Mouse (Mus musculus) intestine, embryonic 14.5 days (tissue): ENCODE results near the gene Arl8a. TPM values are rescaled to one million over a fixed set of nuclear protein-coding genes. Genes with fewer than 3 reads are reported as not detected.

ENCODE experiments used
- ATAC-seq: fragments of 200-750 bp; cut with Nextera tagmentation; replicated peaks from 2 replicates; pipeline ENCODE4 v1.8.0; 2017; ENCODE audit warnings: low read depth, moderate number of reproducible peaks, moderate TSS enrichment, moderate library complexity; ENCODE audit not compliant: low FRiP score, low TSS enrichment
- DNase-seq: peaks from one replicate; pipeline ENCODE4 v3.0.0-alpha.2; 2018; ENCODE audit warnings: low spot score
- H3K27ac ChIP-seq: fragments of 300-500 bp; sonication (generic); 2 replicates; pipeline ENCODE4 v1.5.1; 2014; ENCODE audit warnings: low read depth, mild to moderate bottlenecking, control low read depth
- H3K27me3 ChIP-seq: fragments of 300-500 bp; sonication (generic); replicated peaks from 2 replicates; pipeline ENCODE4 v1.6.1; 2014; ENCODE audit warnings: low read length, control low read depth; ENCODE audit not compliant: control insufficient read depth, insufficient read depth
- H3K36me3 ChIP-seq: fragments of 300-500 bp; sonication (generic); 2 replicates; pipeline ENCODE4 v1.6.1; 2014; ENCODE audit warnings: low read length, control low read depth; ENCODE audit not compliant: control insufficient read depth, insufficient read depth
- H3K4me1 ChIP-seq: fragments of 300-500 bp; sonication (generic); replicated peaks from 2 replicates; pipeline ENCODE4 v1.6.1; 2014; ENCODE audit warnings: low read length, control low read depth, mixed read lengths; ENCODE audit not compliant: control insufficient read depth, insufficient read depth
- H3K4me2 ChIP-seq: fragments of 300-500 bp; sonication (generic); 2 replicates; pipeline ENCODE4 v1.6.1; 2014; ENCODE audit warnings: low read length
- H3K4me3 ChIP-seq: fragments of 300-500 bp; sonication (generic); 2 replicates; pipeline ENCODE4 v1.5.1; 2014; ENCODE audit warnings: low read depth, low read length, control low read depth, mixed read lengths
- H3K9ac ChIP-seq: fragments of 300-500 bp; sonication (generic); 2 replicates; pipeline ENCODE4 v1.6.1; 2014; ENCODE audit warnings: mild to moderate bottlenecking, low read length
- H3K9me3 ChIP-seq: fragments of 300-500 bp; sonication (generic); 2 replicates; pipeline ENCODE4 v1.6.1; 2016; ENCODE audit warnings: low read length, control low read depth; ENCODE audit not compliant: control insufficient read depth
- WGBS: fragments of 180-500 bp; shearing (Covaris S2); extraction: QIAGEN DNeasy Blood & Tissue Kit; methylation state at CpG from one replicate; pipeline ENCODE4 v1.1.7; 2014; 5-methylcytosine and 5-hydroxymethylcytosine counted together
- polyA plus RNA-seq: library from polyadenylated mRNA; unstranded; fragments of >200 nt; fragmentation: Nextera tagmentation; extraction: Ambion mirVana; gene quantifications from 2 replicates; pipeline ENCODE4 v1.2.1, GENCODE M21; 2014

Arl8a gene
- polyA plus RNA-seq, 1 experiment from 2014 or later, result 54.2 TPM

GRCm38 (mm10) chr1:135204196-135205126 is 57.8 kb downstream of the Arl8a start:
- no peaks in the 10 kb centered on the region for H3K27me3 ChIP-seq
- peak overlapping the region; percentile 51 for H3K27ac ChIP-seq
- 37% methylated on average over 12 of the region's 12 CpGs for whole genome bisulfite sequencing
- H3K9me3 ChIP-seq, result no peaks in the 10 kb centered on the region
- H3K4me2 ChIP-seq, result no peak overlapping the region
- peak; percentile 64 for DNase-seq
- no peak overlapping the region for H3K9ac ChIP-seq
- H3K4me1 ChIP-seq, result no peaks in the 10 kb centered on the region
- peak; percentile 77 for ATAC-seq
- no peak overlapping the region for H3K4me3 ChIP-seq
- no peaks in the 10 kb centered on the region for H3K36me3 ChIP-seq

DNA sequence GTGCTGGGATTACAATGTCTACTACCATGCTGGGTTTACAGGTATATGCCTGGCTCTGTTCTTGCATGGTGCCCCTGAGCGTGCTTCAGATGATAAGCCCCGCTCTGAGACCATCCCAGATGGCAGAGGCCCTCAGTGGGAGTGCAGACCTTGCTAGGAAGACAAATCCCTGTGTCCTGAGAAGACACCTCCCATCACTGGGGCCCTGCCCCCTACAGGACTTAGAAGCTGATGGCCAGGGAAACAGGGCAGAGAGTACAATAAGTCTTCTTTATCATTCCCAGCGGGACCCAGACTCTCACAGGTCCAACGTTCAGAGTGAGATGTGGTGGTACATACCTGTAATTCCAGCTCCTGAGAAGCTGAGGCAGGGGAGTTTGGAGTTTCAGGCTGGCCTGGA is 58.6 kb downstream of the Arl8a start:
- Histone ChIP-seq H3K4me1 (no peaks in the 10 kb centered on the region), H3K9ac (no peak overlapping the region), H3K27ac (peak overlapping the region; percentile 45), H3K4me2 (no peak overlapping the region), H3K36me3 (no peaks in the 10 kb centered on the region), H3K27me3 (no peaks in the 10 kb centered on the region), H3K4me3 (no peak overlapping the region), H3K9me3 (no peaks in the 10 kb centered on the region)
- 51% methylated on average over 4 of the region's 4 CpGs for WGBS
- DNase-seq, result no peak
- ATAC-seq, result no peak

Other genes with a start within 250 kb of the Arl8a start
- gene Ppp1r12b, start 190.9 kb upstream of the Arl8a start, polyA plus RNA-seq, result 34.0 and 37.6 TPM in 2 replicates
- gene Ube2t, start 184.3 kb upstream of the Arl8a start, polyA plus RNA-seq, result 32.9 and 36.8 TPM in 2 replicates
- gene Lgr6, start 41.5 kb upstream of the Arl8a start, polyA plus RNA-seq, result 0.69 and 0.97 TPM in 2 replicates
- gene Ptpn7, start 14.1 kb upstream of the Arl8a start, polyA plus RNA-seq, result 2.0 TPM in 2 replicates
- 0.35 and 0.50 TPM in 2 replicates for gene Gpr37l1, start 20.9 kb downstream of the Arl8a start, polyA plus RNA-seq
- 160 and 169 TPM in 2 replicates for gene Elf3, start 111.7 kb downstream of the Arl8a start, polyA plus RNA-seq
- 129 and 132 TPM in 2 replicates for gene Rnpep, start 137.3 kb downstream of the Arl8a start, polyA plus RNA-seq
- 229 and 234 TPM in 2 replicates for gene Timm17a, start 167.0 kb downstream of the Arl8a start, polyA plus RNA-seq
- gene Lmod1, start 178.0 kb downstream of the Arl8a start, polyA plus RNA-seq, result 10.1 and 11.0 TPM in 2 replicates
- gene Shisa4, start 228.4 kb downstream of the Arl8a start, polyA plus RNA-seq, result 27.3 and 28.7 TPM in 2 replicates